Mouse (Mus musculus): ENCODE measurements around the gene Cenpu. TPM values are rescaled to one million over a fixed set of nuclear protein-coding genes. Genes with fewer than 3 reads are reported as not detected.
"Not testable (repeated sequence)": the region's sequence is repeated elsewhere in the genome, so short reads cannot be mapped to it uniquely, and the experiment has no call there.

Cenpu gene
- total RNA-seq, 4 experiments from 2014 or later, result 1.3 to 4.5 (median 1.9) TPM

DNA sequence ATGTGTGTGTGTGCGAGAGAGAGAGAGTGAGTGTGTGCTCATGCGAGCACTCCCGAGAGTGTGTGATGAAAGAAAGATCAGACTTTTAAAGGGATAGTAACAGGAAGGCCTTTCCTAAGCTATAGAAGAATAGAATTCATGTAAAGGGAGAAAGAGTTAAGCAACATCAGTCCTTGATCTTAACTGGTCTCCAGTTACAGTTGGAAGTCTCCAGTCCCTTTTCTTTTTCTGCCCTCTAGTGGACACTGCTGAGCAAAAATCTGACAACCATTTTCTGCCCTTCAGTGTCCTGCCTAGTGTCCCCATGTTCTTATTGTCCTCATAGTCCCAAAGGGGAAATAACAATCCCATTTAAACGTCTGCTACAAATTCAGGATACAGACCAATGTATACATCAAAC lies 4.6 kb upstream of the Cenpu start:
- DNase-seq (ENCODE audit: low spot score in 2 of 2), result peak in 1 of 2 experiments; percentile 18

DNA sequence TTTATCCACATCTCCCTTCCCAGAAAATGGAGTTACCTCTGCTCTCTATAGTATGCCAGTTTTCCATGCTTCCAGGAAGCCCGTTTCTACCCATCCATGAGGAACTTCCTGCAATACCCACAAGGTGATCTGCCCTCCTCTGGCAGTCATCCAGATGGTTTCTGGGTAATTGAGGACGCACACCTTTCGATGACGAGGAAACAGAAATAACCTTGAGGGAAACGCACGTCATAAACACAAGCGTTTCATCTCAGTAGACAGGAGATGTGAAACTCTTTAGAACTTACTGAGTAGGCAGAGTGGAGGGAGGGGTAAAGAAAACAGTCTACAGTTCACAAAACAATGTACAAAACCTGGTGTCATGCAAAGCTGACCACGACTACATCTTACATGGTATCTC lies 1.8 kb upstream of the Cenpu start:
- DNase-seq (ENCODE audit: low spot score in 2 of 2), result no peak

DNA sequence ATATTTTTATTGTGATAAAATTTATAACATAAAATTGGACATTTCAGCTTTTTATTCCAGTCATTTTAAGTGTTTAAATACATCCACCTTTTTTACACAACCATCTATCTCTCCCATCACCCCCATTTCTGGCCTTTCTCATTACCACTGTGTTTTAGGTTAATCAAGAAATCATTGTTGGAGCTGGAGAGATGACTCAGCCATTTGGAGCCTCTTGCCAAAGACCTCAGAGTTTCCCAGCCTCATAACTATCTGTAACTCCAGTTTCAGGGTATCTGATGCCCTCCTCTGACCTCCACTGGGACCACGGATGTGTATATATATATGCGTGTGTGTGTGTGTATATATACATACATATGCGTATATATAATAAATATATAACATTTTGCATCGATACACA lies 799 bp upstream of the Cenpu start:
- no peak for DNase-seq (ENCODE audit: low spot score in 2 of 2)

DNA sequence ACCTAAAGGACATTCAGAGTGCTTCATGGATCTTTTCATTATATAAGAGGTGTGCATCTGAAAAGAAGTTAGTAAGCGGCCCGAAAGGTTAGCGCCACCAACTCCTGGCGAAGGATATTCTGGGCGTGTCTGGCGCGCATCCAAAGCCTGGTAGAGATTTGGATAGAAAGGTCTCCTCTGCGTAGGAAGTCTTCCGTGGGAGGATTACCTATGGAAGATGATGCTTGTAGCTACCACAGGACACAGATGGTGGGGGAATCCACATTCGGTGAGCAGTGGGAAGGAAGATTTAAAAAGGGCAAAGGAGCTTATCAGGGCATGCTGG lies 575 bp downstream of the Cenpu start:
- DNase-seq (ENCODE audit: low spot score in 2 of 2), result no peak

DNA sequence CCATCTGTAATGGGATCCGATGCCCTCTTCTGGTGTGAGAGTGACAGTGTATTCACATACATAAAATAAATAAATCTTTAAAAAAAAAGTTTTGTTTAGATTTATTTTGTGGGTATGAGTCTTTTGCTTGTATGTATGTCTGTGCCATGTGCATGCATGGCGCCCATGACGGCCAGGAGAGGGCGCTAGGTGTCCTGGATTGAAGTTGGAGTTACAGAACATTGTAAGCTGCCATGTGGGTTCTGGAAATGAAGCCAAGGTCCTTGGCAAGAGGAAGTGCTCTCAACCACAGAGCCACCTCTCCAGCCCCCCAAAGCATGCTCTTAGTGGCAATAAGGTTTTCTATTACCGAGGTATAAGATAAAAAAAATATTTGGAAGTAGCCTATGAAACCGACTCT lies 7.6 kb downstream of the Cenpu start:
- no peak for DNase-seq (ENCODE audit: low spot score in 2 of 2)

DNA sequence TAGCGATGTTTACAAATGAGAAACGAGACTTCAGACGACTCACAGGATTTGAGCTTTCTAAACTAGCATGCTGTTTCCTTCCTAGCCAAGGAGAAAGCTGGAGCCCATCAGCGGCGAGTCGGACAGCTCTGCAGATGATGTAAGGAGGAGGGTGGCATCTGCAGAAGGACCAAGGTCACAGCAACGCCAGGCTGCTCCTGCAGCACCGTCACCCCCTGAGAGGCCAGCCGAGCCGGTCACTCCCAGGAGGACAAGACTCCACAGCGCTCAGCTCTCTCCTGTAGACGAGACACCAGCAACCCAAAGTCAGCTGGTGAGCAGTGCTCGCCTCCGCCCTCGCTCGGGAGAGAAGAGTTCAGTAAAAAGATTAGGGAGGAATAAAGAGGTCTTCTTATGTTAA lies 10.5 kb downstream of the Cenpu start:
- DNase-seq (ENCODE audit: low spot score in 2 of 2), result no peak

DNA sequence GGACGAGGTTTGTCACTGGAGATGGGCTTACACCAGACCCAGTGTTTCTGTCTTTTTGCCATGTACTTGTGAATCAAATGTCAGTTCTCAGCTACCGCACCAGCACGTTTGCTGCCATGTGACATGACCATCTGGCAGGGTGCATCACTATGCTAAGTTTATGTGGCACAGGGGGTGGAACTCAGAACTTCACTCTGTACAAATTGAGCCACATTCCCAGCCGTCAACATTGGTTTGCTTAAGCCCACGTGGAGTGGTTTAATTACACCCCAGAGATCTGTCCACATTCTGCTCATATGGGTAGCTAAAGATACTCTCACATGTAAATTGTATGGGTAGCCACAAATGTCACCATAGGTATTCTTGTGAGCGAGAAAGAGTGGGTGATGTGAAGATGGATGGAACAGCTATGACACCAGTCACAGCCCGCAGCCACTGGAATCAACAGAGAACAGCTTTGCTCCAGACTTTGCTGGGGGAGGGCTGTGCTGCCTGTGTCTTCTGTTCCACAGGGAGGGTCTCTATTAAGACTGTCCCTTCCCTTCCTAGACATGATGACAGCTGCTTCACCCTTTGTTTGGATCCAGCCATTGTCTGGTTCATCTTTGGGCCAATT lies 15.2 kb downstream of the Cenpu start:
- peak; percentile 74 to 78 for DNase-seq (ENCODE audit: low spot score in 2 of 2)

DNA sequence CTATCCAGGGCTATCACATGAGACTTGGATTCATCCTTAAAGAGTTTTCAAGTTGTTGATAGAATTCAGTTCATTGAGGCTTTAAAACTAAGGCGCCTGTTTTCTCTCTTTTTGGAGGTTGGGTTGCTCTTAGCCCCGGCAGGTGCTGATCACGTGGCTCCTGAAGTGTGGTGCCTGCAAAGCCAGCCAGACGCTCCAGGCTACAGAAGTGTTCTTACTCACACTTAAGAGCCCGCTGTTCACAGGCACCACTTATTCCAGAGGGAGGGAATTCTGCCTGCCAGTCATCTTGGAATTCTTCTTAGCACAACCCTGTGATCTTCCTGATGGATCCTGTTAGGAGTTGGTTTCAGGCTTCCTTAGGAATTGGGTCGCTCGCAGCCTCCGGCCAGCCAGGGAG lies 16.1 kb downstream of the Cenpu start:
- no peak for DNase-seq (ENCODE audit: low spot score in 2 of 2)

DNA sequence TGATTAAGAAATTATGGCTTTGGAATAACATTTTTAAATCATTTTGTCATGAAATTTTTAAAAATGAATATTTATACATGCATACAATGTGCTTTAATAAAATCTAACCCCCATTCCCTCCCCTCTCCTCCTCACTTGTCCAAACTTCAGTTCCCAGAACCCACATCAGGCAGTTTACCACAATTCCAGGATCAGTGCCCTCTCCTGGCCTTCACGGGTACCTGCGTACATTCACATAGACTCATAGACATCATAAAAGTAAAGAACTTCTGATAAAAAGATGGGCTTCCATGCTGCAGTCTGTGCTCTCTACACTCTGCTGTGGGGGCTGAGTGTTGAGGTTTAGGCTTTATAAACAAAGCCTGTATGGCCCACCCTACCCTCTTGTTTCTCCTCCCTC lies 17.1 kb downstream of the Cenpu start:
- DNase-seq (ENCODE audit: low spot score in 2 of 2), result no peak

DNA sequence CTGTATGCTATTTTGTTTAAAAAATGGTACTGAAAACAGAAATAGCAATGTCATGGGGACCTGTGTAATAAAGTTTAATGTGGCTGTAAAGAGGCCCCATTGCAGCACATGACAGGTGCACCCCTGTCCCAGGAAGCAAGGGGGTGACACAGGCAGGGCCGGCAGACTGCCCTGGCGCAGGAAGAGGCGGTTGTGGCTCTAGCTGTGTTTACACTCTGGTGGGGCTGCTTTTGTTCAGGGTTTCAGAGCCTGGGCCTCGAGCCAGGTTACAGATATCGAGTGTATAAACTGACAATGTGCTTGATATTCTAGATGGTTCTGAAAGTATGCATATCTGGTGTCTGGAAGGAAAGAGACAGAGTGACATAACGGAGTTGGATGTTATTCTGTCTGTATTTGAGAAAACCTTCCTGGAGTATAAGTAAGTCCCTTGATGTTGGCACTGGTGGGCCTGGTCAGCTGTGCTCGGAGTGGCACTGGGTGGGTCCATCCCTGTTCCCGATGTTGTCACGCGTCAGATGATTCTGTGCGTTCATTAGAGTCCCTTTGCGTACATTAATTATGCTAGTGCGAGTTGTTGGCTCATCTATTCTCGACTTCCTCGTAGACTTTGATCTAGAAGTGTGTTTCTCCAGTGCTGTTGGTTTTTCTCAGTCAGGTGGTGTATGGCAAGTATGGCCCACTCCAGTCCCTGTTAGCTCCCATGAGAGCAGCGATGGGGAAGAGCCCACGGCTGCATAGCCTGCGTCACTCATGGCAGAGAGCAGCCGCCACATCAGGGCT lies 18.0 kb downstream of the Cenpu start:
- DNase-seq (ENCODE audit: low spot score in 2 of 2), result no peak

DNA sequence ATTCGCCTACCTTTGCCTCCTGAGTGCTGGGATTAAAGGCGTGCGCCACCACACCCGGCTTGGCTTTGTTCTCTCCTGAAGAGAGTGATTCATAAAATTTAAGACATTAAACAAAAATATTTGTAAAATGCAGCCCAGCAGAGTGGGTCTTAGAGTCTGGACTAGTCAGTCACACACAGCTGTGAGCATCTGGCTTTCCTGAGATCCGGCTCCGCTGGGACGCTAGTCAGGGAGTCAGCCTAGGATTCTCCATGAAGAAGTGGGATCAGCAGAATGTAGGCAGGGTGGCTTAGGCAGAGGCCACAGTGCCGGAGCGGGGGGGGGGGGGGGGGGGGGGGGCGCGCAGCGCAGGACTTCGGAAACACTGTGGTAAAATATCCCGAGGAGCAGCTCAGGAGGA lies 18.8 kb downstream of the Cenpu start:
- DNase-seq (ENCODE audit: low spot score in 2 of 2), result no peak

DNA sequence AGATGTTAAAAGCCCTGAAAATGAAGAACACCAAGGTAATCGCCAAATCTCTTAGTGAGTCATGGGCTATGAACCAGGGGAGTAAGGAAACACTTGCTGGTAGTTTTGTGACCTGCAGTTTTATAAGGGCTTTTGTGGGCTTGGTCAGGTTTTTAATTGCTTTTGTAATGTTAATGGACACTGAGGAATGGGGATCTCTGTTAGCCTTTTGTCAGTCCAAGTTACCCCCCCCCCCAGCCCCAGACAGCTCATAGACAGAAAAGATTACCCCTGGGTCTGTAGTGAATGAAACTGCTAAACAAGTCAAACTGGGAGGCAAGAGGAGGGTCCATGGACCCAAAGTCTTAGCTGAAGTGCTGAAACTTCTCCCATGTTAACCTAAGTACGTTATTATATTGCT lies 21.6 kb downstream of the Cenpu start:
- no peak for DNase-seq (ENCODE audit: low spot score in 2 of 2)

DNA sequence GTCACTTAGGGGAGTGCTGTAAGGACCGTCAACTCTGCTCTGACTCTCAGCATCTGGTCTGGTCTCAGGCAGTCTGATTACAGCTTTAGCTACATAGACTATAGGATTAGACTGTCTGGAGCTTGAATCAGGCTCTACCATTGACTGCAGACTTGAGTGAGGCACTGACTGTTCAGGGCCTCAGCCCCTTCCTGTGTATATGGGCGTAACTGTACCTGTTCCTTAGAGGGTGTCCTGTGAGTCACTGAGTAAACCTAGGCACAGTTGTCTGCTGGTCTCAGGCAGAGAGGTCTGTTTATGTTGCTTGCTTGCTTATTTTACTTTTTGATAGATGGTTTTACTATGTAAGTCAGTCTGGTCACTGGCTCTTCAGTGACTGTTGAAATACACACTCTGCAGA lies 22.1 kb downstream of the Cenpu start:
- no peak for DNase-seq (ENCODE audit: low spot score in 2 of 2)

DNA sequence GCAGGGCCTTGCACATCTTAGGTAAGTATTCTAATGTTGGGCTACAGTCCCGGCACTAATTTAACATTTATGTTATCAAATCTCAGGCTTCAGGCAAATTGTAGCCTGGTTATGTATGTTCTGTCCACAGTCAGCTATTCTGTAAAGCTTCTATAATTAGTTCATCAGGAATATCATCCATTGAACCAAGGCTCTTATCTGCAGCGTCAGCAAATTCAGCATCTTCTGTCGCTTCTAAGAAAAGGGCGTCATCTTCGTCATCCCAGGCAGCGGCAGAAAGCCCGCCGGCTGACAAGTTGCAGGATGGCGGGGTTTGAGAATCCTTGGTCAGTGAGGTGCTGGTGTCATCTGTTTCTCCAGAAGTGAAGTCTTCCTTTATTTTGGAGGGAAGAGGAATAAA lies 27.0 kb downstream of the Cenpu start:
- no peak for DNase-seq (ENCODE audit: low spot score in 2 of 2)

DNA sequence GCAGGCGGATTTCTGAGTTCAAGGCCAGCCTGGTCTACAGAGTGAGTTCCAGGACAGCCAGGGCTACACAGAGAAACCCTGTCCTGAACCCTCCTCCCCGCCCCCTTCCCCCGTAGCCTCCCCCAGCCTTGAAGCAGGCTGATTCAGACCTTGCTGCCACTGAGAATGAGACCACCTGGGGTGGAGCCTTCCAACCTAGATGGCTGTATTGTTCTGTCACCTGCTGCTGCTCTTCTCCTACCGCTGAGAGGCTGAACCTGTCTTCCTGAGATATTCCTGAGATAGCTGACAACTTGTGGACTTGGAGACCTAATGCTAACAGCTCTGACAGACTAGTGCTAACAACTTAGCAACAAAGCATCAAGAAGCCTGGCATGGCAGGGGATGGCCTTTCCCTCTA lies 32.5 kb downstream of the Cenpu start:
- not testable (repeated sequence) for DNase-seq (ENCODE audit: low spot score in 2 of 2)

DNA sequence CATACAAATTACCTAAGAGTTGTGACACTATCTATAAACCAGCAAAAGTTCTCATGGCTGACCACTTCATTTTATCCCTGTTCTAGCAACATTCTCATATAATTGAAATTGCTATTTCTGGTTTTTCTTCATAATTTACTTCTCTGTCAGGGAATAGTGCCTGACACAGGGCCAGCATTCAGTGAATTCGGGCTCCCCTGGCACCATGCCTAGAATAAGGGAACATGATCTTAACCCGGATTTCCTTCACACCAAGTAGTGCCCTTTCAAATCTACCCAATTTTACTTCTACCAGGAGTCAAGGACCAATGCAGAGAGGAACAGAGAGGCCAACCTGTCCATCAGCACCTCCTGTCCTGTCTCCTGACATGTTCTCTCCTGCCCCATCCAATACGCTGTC lies 33.7 kb downstream of the Cenpu start:
- DNase-seq (ENCODE audit: low spot score in 2 of 2), result no peak

DNA sequence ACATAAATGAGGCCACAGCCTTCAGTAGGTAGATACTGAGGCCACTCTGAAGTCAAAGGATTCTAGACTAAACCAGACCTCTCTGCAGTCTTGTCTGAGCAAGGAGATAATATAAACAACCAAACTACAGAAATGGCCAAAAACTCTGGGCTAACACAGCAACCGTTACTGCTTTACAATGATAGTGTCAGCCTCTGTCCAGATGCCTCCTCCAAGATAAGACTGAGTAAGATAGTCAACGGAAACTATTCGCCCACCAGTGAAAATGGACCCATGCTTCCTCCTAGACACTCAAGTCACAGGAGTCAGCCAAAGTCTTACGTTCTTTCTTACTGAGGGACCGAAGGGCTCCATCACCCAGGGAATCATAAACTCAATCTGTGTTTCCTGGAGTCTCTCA lies 36.1 kb downstream of the Cenpu start:
- DNase-seq (ENCODE audit: low spot score in 2 of 2), result no peak

DNA sequence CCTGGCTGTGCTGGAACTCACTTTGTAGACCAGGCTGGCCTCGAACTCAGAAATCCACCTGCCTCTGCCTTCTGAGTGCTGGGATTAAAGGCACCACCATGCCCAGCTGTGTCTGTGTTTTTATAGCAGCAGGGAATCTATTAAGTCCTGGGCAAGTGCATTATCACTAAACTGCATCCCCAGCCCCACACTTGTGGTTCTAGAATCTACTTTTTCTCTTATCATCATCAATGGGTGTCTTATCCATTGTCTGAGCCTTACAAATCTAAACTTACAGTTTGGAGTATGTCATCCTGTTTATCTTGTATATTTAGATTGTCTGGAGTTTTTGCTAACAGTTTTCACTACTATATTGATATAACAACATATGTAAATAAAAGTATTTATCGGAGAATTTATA lies 36.8 kb downstream of the Cenpu start:
- DNase-seq (ENCODE audit: low spot score in 2 of 2), result no peak

DNA sequence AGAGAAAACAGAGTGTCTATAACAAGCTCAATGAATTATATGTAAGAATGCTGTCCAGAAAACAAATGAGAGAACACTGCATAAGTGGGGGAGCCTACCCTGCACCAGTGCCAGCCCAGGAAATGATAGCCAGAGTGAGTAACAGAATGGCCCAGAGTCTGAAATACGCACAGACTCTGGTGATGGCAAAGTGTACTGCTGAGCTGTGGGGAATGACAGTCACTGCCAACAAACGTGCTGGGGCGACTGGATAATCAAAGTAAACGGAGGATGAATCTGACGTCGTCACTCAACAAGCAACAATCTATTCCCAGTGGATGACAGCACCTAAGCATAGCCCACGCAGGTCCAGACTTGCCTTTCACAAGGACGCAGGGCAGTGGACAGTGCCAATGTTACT lies 41.2 kb downstream of the Cenpu start:
- no peak for DNase-seq (ENCODE audit: low spot score in 2 of 2)

DNA sequence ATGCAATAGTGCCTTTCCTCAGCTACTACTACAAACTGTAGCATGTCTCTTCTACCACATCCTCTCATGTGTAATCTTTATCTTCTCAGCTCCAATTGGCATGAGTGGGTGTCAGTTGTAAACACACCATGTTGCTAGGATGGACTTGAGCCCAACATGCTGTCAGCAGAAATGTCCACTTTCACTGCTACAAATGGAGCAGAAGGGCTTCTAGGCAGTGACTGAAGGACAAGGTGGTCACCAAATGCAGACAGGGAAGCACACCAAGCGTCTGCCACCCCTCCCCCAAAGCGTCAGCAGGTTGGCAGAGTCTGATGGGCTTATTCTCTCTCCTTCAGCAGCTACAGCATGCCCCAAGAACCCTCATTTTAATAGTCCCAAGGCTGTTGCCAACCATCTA lies 41.9 kb downstream of the Cenpu start:
- no peak for DNase-seq (ENCODE audit: low spot score in 2 of 2)

DNA sequence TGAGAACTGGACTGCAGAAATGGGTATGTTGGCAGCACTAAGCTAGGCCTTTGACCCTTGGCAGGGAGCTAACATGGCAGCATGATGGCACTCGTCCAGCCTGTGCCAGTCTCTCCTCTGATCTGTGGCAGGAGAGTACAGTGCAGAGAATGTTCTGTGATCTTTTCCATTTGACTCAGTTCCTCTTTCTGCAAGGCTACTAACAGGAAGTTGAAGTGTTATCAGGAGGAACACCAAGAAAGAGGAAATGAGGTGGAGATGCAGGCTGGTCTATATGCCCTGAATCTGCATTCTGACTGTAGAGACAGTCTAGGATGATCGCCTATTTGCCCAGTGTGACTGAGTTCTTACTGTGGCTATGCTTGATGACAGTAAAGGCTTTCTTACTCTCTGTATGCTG lies 43.8 kb downstream of the Cenpu start:
- DNase-seq (ENCODE audit: low spot score in 2 of 2), result no peak

DNA sequence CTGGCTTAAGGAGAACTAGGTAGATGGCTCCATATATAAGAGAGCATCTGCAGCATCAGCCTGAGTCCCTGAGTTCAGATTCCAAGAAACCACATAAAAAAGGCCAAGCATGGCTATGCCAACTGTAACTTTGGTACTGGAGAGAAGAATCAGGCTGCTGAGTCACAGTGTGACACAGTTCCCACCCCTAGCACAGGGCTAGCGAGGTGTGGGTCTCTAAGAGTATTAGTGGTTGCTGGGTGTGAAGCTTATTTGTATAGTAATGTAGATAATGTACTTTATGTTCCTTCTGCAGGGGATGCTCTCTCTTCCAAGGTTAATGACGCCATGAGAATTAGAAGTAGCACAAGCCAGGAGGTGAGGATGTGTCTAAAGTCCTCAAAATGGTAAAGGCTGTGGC lies 44.7 kb downstream of the Cenpu start:
- DNase-seq (ENCODE audit: low spot score in 2 of 2), result no peak

DNA sequence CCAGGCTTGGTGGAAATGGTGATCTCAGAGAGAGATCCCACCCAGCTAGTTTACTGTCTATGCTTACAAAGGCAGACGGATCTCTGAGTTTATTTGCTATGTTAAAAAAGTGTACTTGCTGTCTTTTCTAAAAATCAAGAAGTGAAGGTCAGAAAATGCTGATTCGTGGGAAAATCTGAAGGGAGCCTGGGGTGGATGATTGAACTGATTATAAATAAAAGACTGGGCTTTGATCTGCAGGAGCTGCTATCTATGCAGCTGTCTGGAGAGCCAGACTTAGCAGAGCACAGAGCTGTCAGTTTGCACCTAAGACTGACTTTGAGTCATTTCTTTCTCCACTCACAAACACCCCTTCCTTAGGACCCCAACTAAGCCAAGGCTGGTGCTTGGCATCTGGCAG lies 45.6 kb downstream of the Cenpu start:
- DNase-seq (ENCODE audit: low spot score in 2 of 2), result no peak

DNA sequence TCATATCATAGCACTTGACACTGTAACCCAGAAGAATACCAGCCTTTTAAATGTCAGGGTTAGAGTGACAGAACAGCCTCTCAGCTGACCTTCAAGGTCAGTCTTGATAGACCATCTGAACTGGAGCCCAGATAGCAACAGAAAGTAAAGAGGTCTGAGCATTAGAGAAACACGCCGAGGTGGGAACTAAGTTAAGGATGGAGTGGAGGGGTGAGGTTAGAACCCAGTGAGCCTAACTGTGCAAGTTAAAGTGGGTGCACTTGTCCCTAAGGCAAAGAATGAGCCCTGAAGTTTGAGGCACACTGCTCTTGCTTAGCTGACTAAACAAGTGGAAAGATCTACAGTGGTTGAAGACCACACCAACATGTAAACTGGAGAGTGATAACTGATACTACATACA lies 46.3 kb downstream of the Cenpu start:
- no peak for DNase-seq (ENCODE audit: low spot score in 2 of 2)
